Mouse (Mus musculus) thymus, adult 2 months (tissue): Measurements from ENCODE around the gene Frmd8.

ENCODE experiments used
- CTCF ChIP-seq: fragments of 200-500 bp; IDR thresholded peaks from 2 replicates; pipeline ENCODE4 v1.5.1; 2012; ENCODE audit warnings: mild to moderate bottlenecking, control low read depth, low read length, moderate library complexity, borderline replicate concordance; ENCODE audit not compliant: control insufficient read depth, poor library complexity, insufficient read depth; ENCODE audit errors: extremely low read depth
- POLR2A ChIP-seq: fragments of 200-500 bp; IDR thresholded peaks from 2 replicates; pipeline ENCODE4 v1.6.1; 2012; ENCODE audit warnings: mild to moderate bottlenecking, low read length, control low read depth, moderate library complexity; ENCODE audit not compliant: control insufficient read depth, poor library complexity, insufficient read depth; ENCODE audit errors: extremely low read depth

DNA sequence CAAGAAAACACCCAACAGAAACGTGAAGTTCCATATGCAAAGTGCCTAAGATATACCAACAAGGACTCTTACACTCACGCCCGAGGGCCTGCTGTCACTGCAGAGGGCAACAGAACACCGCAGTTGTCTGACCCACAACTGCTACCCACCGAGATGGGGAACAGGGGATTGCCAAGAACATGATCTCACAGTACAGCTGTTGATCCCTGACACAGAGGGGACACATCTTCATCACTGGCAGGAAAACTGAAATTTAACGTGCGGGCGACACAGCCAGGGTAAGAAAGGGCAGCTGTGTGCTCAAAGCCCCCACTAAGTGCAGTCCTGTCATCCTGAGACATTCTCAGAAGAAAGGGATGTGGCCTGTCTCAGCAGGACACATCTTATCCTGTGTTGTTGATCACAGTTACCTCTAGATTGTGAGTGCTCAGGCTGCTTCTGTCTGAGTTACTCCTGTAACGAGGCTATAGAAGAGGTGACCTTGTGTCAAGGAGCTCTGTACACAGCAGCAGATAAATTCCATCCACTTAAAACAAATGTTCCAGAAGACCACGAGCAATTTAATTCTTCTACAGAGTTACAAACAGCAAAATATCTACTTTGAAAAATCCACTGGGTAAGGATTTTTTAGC lies 38.0 kb downstream of the Frmd8 start:
- no peak for TF ChIP-seq CTCF
- no peak for TF ChIP-seq POLR2A
